Comparison of ENCODE assay signal across 8 mouse cellular contexts in genomic region chr2:131820088-131820675, GRCm38 (mm10). TPM values are rescaled to one million over a fixed set of nuclear protein-coding genes. Genes with fewer than 3 reads are reported as not detected.
DNase-seq lines count a peak whose midpoint lies in the region; ATAC-seq lines count a peak whose summit lies in the region.

No protein-coding gene starts in this region.

- intact Hi-C loops in left cerebral cortex, postnatal 10 days (cut with DNase I), result loop anchor here (5.0 kb wide), 1 partner anchor 427 kb away; the partner anchor contains the start of gene Tmem230

- peak; percentile 81 for ATAC-seq in activated CD4-positive, CD25-positive, alpha-beta regulatory T cell, adult 4 months
- peak; percentile 91 for ATAC-seq in common myeloid progenitor, adult 5-6 weeks (replicated peaks; ENCODE audit: low read depth, poor library complexity, severe bottlenecking)
- ATAC-seq in inflammation-experienced regulatory T-cells, adult 6 months, result peak; percentile 84
- peak; percentile 74 for ATAC-seq in megakaryocyte-erythroid progenitor cell, adult 5-6 weeks (replicated peaks; ENCODE audit: low FRiP score, low TSS enrichment, poor library complexity, severe bottlenecking)

- DNase-seq in gastrocnemius, postnatal 10 days, result peak; percentile 78
- DNase-seq in left cerebral cortex, postnatal 10 days (ENCODE audit: extremely low spot score in 1 of 2, low spot score in 2 of 2), result peak; percentile 71 to 80
- peak; percentile 79 for DNase-seq in right cerebral cortex, postnatal 25 days
- peak; percentile 71 to 77 for DNase-seq in urinary bladder, postnatal 36 days (ENCODE audit: low spot score in 2 of 2)

RNA-seq across cellular contexts. Expression of gene Erv3, which starts 39.4 kb away (rescaled TPM):
- not detected for polyA plus RNA-seq in activated CD4-positive, CD25-positive, alpha-beta regulatory T cell, adult 4 months (2017; shearing (Covaris generic))
- total RNA-seq in common myeloid progenitor, adult 5-6 weeks (2017), result not detected in 2 replicates
- not detected for total RNA-seq in gastrocnemius, postnatal 10 days (2021)
- not detected for polyA plus RNA-seq in inflammation-experienced regulatory T-cells, adult 6 months (2017; shearing (Covaris generic))
- under 1 TPM; 0.09 to 0.14 TPM for total RNA-seq in left cerebral cortex, postnatal 10 days (2021)
- not detected in 2 replicates for total RNA-seq in megakaryocyte-erythroid progenitor cell, adult 5-6 weeks (2014; fragmentation: Nextera tagmentation)
- total RNA-seq in megakaryocyte-erythroid progenitor cell, adult 5-6 weeks (2017), result not detected in 2 replicates

Comparison
In these comparisons a context has a peak if more than half of its experiments do, and no peak if none do; other contexts are left out.
1. Peak in every context shown above with its lines: DNase-seq and ATAC-seq.